Mouse (Mus musculus): ENCODE measurements at regions not wholly inside any gene's neighbourhood (a gene's known extent, or its start where the extent isn't known, plus 50 kb on each side); places are given as distances from the start of the nearest gene placed in this dataset.
A peak's percentile ranks its signal among the peaks of the same experiment; 100 is the strongest.

- peak; percentile 20 for DNase-seq
These were observed 182.9 kb downstream of the Irs2 start for GRCm38 (mm10) chr8:10825192-10825926.

- DNase-seq = no peak
These were observed 186.4 kb downstream of the Irs2 start for GRCm38 (mm10) chr8:10821901-10822300.

- DNase-seq = no peak
These were observed 193.8 kb downstream of the Irs2 start for GRCm38 (mm10) chr8:10814499-10814898.

- DNase-seq = peak; percentile 19
These were observed 196.1 kb downstream of the Irs2 start for GRCm38 (mm10) chr8:10812060-10812670.

GRCm38 (mm10) chr8:10807040-10807439 lies 201.2 kb downstream of the Irs2 start:
- no peak for DNase-seq

- DNase-seq = no peak
These were observed 202.7 kb downstream of the Irs2 start for GRCm38 (mm10) chr8:10805405-10806151.

- no peak for DNase-seq
These were observed 203.3 kb downstream of the Irs2 start for GRCm38 (mm10) chr8:10804974-10805373.

- no peak for DNase-seq
These were observed 206.3 kb downstream of the Irs2 start for GRCm38 (mm10) chr8:10802003-10802402.

GRCm38 (mm10) chr8:10801580-10801979 lies 206.7 kb downstream of the Irs2 start:
- DNase-seq = no peak

- DNase-seq = no peak
These were observed 209.8 kb downstream of the Irs2 start for GRCm38 (mm10) chr8:10798444-10798843.

- DNase-seq = no peak
These were observed 213.7 kb downstream of the Irs2 start for GRCm38 (mm10) chr8:10794367-10795189.

- no peak for DNase-seq
These were observed 214.4 kb downstream of the Irs2 start for GRCm38 (mm10) chr8:10793670-10794366.

GRCm38 (mm10) chr8:10788496-10789200 lies 219.6 kb downstream of the Irs2 start:
- DNase-seq = no peak

- no peak for DNase-seq
These were observed 222.5 kb downstream of the Irs2 start for GRCm38 (mm10) chr8:10785801-10786200.

GRCm38 (mm10) chr8:10785311-10785710 lies 222.9 kb downstream of the Irs2 start:
- no peak for DNase-seq

GRCm38 (mm10) chr8:10784481-10784880 lies 223.8 kb downstream of the Irs2 start:
- DNase-seq = no peak

- no peak for DNase-seq
These were observed 226.4 kb downstream of the Irs2 start for GRCm38 (mm10) chr8:10781860-10782259.

- DNase-seq = no peak
These were observed 228.6 kb downstream of the Irs2 start for GRCm38 (mm10) chr8:10779636-10780035.

GRCm38 (mm10) chr8:10775202-10776010 lies 232.9 kb downstream of the Irs2 start:
- DNase-seq = no peak

GRCm38 (mm10) chr8:10774778-10775177 lies 233.5 kb downstream of the Irs2 start:
- DNase-seq = no peak
